Mouse (Mus musculus) megakaryocyte, embryonic 14.5 days (primary cell): Measurements from ENCODE around the gene Dupd1. TPM values are rescaled to one million over a fixed set of nuclear protein-coding genes. Genes with fewer than 3 reads are reported as not detected.

ENCODE experiments used
- H3K27me3 ChIP-seq: replicated peaks from 2 replicates; pipeline ENCODE3; 2012; ENCODE audit warnings: inconsistent platforms
- H3K36me3 ChIP-seq: replicated peaks from 2 replicates; pipeline ENCODE3; 2012; ENCODE audit warnings: low read length, inconsistent platforms, mixed read lengths
- H3K4me1 ChIP-seq: 2 replicates; pipeline ENCODE4 v1.6.1; 2012; ENCODE audit warnings: inconsistent platforms
- H3K4me3 ChIP-seq: replicated peaks from 2 replicates; pipeline ENCODE3; 2012; ENCODE audit warnings: moderate library complexity, mild to moderate bottlenecking, inconsistent platforms
- H3K9me3 ChIP-seq: 2 replicates; pipeline ENCODE4 v1.6.1; 2012; ENCODE audit warnings: inconsistent platforms
- FLI1 ChIP-seq: IDR thresholded peaks from 2 replicates; pipeline ENCODE4 v1.6.1; 2012; ENCODE audit warnings: low read length, inconsistent platforms, mixed read lengths
- GATA1 ChIP-seq: IDR thresholded peaks from 3 replicates; pipeline ENCODE4 v1.6.1; 2012; ENCODE audit warnings: mixed read lengths, low read length, inconsistent platforms, borderline replicate concordance
- polyA plus RNA-seq: library from polyadenylated mRNA; stranded (reverse); fragments of >175 nt; gene quantifications from 2 replicates; pipeline ENCODE4 v1.2.3, GENCODE M21; 2012; ENCODE audit warnings: low replicate concordance; ENCODE audit not compliant: insufficient read depth

Dupd1 gene
- polyA plus RNA-seq, 1 experiment = not detected

- Histone ChIP-seq H3K4me1 (peaks cover 25% of the 10 kb centered on the region), H3K4me3 (no peak overlapping the region)
- no peak for TF ChIP-seq GATA1
- TF ChIP-seq FLI1 = no peak
Measured at GRCm38 (mm10) chr14:21729031-21729732, 14.8 kb upstream of the Dupd1 start.

GRCm38 (mm10) chr14:21722021-21722698, 7.8 kb upstream of the Dupd1 start:
- H3K4me3 ChIP-seq = no peak overlapping the region
- H3K4me1 ChIP-seq = peaks cover 15% of the 10 kb centered on the region
- H3K36me3 ChIP-seq = no peaks in the 10 kb centered on the region
- H3K27me3 ChIP-seq = peaks cover 42% of the 10 kb centered on the region
- no peaks in the 10 kb centered on the region for H3K9me3 ChIP-seq
- TF ChIP-seq GATA1 (no peak), FLI1 (no peak)

More at GRCm38 (mm10) chr14:21729031-21729732, 14.8 kb upstream of the Dupd1 start:
- peaks cover 3% of the 10 kb centered on the region for H3K36me3 ChIP-seq
- H3K27me3 ChIP-seq = peaks cover 13% of the 10 kb centered on the region
- H3K9me3 ChIP-seq = peaks cover 22% of the 10 kb centered on the region

- Histone ChIP-seq H3K4me1 (peaks cover 23% of the 10 kb centered on the region), H3K9me3 (no peaks in the 10 kb centered on the region), H3K4me3 (no peak overlapping the region), H3K36me3 (no peaks in the 10 kb centered on the region), H3K27me3 (peaks cover 45% of the 10 kb centered on the region)
- TF ChIP-seq FLI1 = no peak
- TF ChIP-seq GATA1 = no peak
Measured at GRCm38 (mm10) chr14:21720430-21721205, 6.2 kb upstream of the Dupd1 start.

GRCm38 (mm10) chr14:21719646-21720383, 5.4 kb upstream of the Dupd1 start:
- no peaks in the 10 kb centered on the region for H3K9me3 ChIP-seq
- no peak overlapping the region for H3K4me3 ChIP-seq
- H3K27me3 ChIP-seq = peaks cover 43% of the 10 kb centered on the region
- no peaks in the 10 kb centered on the region for H3K36me3 ChIP-seq
- TF ChIP-seq GATA1 = no peak
- no peak for TF ChIP-seq FLI1
- peaks cover 23% of the 10 kb centered on the region for H3K4me1 ChIP-seq

GRCm38 (mm10) chr14:21711231-21711630, 3.1 kb downstream of the Dupd1 start:
- no peak overlapping the region for H3K4me3 ChIP-seq
- H3K36me3 ChIP-seq = no peaks in the 10 kb centered on the region
- no peaks in the 10 kb centered on the region for H3K9me3 ChIP-seq
- peaks cover 60% of the 10 kb centered on the region for H3K27me3 ChIP-seq
- peaks cover 25% of the 10 kb centered on the region for H3K4me1 ChIP-seq
- TF ChIP-seq GATA1 = no peak

- Histone ChIP-seq H3K27me3 (peaks cover 48% of the 10 kb centered on the region), H3K9me3 (no peaks in the 10 kb centered on the region), H3K4me1 (peaks cover 36% of the 10 kb centered on the region), H3K36me3 (no peaks in the 10 kb centered on the region), H3K4me3 (no peak overlapping the region)
- TF ChIP-seq FLI1 = no peak
- no peak for TF ChIP-seq GATA1
Measured at GRCm38 (mm10) chr14:21709545-21709944, 4.8 kb downstream of the Dupd1 start.

- TF ChIP-seq FLI1 (no peak), GATA1 (no peak)
- Histone ChIP-seq H3K9me3 (no peaks in the 10 kb centered on the region), H3K4me1 (peaks cover 58% of the 10 kb centered on the region), H3K27me3 (peaks cover 32% of the 10 kb centered on the region), H3K4me3 (peak overlapping the region; percentile 60), H3K36me3 (no peaks in the 10 kb centered on the region)
Measured at GRCm38 (mm10) chr14:21706759-21707571, 7.4 kb downstream of the Dupd1 start.

GRCm38 (mm10) chr14:21705462-21705861, 8.9 kb downstream of the Dupd1 start:
- H3K9me3 ChIP-seq = no peaks in the 10 kb centered on the region
- TF ChIP-seq FLI1 (no peak), GATA1 (no peak)
- no peaks in the 10 kb centered on the region for H3K36me3 ChIP-seq
- H3K4me3 ChIP-seq = no peak overlapping the region
- H3K27me3 ChIP-seq = peaks cover 29% of the 10 kb centered on the region
- peaks cover 58% of the 10 kb centered on the region for H3K4me1 ChIP-seq

GRCm38 (mm10) chr14:21703255-21703654, 11.1 kb downstream of the Dupd1 start:
- Histone ChIP-seq H3K4me3 (peak overlapping the region; percentile 72), H3K27me3 (peaks cover 28% of the 10 kb centered on the region), H3K9me3 (no peaks in the 10 kb centered on the region), H3K4me1 (peaks cover 55% of the 10 kb centered on the region), H3K36me3 (no peaks in the 10 kb centered on the region)
- TF ChIP-seq GATA1 = no peak
- TF ChIP-seq FLI1 = no peak
